Mouse (Mus musculus) testis, postnatal 14 days (tissue): Measurements from ENCODE around the gene Emp1.

ENCODE experiments used
- DNase-seq: peaks from one replicate; pipeline ENCODE4 v3.0.0; 2021; ENCODE audit warnings: low spot score

The Emp1 gene

GRCm38 (mm10) chr6:135364041-135364745 is 1.8 kb downstream of the Emp1 start:
- no peak for DNase-seq

GRCm38 (mm10) chr6:135364891-135365301 is 2.6 kb downstream of the Emp1 start:
- peak; percentile 65 for DNase-seq

GRCm38 (mm10) chr6:135365614-135366013 is 3.3 kb downstream of the Emp1 start:
- no peak for DNase-seq

GRCm38 (mm10) chr6:135368230-135368629 is 5.9 kb downstream of the Emp1 start:
- DNase-seq = no peak

GRCm38 (mm10) chr6:135369551-135369968 is 7.2 kb downstream of the Emp1 start:
- DNase-seq = peak; percentile 66

GRCm38 (mm10) chr6:135370954-135371353 is 8.6 kb downstream of the Emp1 start:
- no peak for DNase-seq

- no peak for DNase-seq
Observed at GRCm38 (mm10) chr6:135373357-135373756, 11.0 kb downstream of the Emp1 start.

- no peak for DNase-seq
Observed at GRCm38 (mm10) chr6:135375818-135376217, 13.5 kb downstream of the Emp1 start.

- DNase-seq = no peak
Observed at GRCm38 (mm10) chr6:135376248-135376647, 13.9 kb downstream of the Emp1 start.

GRCm38 (mm10) chr6:135377583-135378319 is 15.4 kb downstream of the Emp1 start:
- peak; percentile 22 for DNase-seq

- DNase-seq = no peak
Observed at GRCm38 (mm10) chr6:135383919-135384318, 21.6 kb downstream of the Emp1 start.

GRCm38 (mm10) chr6:135385738-135386459 is 23.6 kb downstream of the Emp1 start:
- no peak for DNase-seq

GRCm38 (mm10) chr6:135387653-135388052 is 25.3 kb downstream of the Emp1 start:
- DNase-seq = no peak

- no peak for DNase-seq
Observed at GRCm38 (mm10) chr6:135388711-135389110, 26.4 kb downstream of the Emp1 start.

- DNase-seq = no peak
Observed at GRCm38 (mm10) chr6:135390398-135390797, 28.1 kb downstream of the Emp1 start.

GRCm38 (mm10) chr6:135395375-135395774 is 33.0 kb downstream of the Emp1 start:
- DNase-seq = no peak

GRCm38 (mm10) chr6:135397089-135397488 is 34.7 kb downstream of the Emp1 start:
- DNase-seq = no peak

- no peak for DNase-seq
Observed at GRCm38 (mm10) chr6:135397788-135398187, 35.4 kb downstream of the Emp1 start.

- no peak for DNase-seq
Observed at GRCm38 (mm10) chr6:135398801-135399200, 36.5 kb downstream of the Emp1 start.

GRCm38 (mm10) chr6:135400306-135400705 is 38.0 kb downstream of the Emp1 start:
- DNase-seq = no peak

- DNase-seq = no peak
Observed at GRCm38 (mm10) chr6:135405093-135405492, 42.7 kb downstream of the Emp1 start.

GRCm38 (mm10) chr6:135407323-135407722 is 45.0 kb downstream of the Emp1 start:
- no peak for DNase-seq
